Comparison of ENCODE assay signal across 8 mouse cellular contexts in the genomic region with DNA sequence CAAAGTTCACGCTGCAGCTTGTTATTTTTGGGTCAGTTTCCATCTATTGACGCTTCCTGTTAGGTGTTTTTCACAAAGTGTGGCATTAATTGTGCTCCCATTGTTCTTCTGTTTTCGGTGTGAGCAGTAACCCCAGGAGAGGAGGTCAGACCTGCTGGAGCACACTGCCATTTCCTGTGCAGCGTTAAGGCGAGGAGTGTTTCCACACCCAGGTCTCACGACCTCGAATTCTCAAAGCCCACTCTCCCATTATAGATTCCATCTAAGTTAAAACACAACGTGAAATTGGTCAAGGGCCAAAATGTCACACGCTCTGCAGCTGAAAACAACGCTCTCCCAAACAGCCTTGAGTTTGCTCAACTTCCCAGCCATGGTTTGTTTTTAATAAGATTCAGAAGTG. TPM values are rescaled to one million over a fixed set of nuclear protein-coding genes. Genes with fewer than 3 reads are reported as not detected.
DNase-seq lines count a peak whose midpoint lies in the region; ATAC-seq lines count a peak whose summit lies in the region.
"Had no signal": no experiment of that assay in that cellular context is flagged by ENCODE, and none has a peak within 500 bp of the region (broad histone marks: within the 10 kb centered on the region; RNA-seq: fewer than 3 reads in every experiment).

No protein-coding gene starts in this region.

- H3K27me3 ChIP-seq in heart, embryonic 14.5 days (ENCODE audit: control insufficient read depth, insufficient read depth, low read length), result no peaks in the 10 kb centered on the region
- no peaks in the 10 kb centered on the region for H3K27me3 ChIP-seq in hindbrain, embryonic 16.5 days (replicated peaks; ENCODE audit: control insufficient read depth, insufficient read depth, low read length)

- peak overlapping the region; percentile 8 for H3K4me3 ChIP-seq in brown adipose tissue, adult 24 weeks (ENCODE audit: insufficient read depth, low read depth, low read length)
- H3K4me3 ChIP-seq in heart, embryonic 14.5 days (ENCODE audit: control insufficient read depth in 1 of 2, insufficient read depth in 1 of 2, low read depth in 1 of 2, low read length in 2 of 2), result no peak overlapping the region
- H3K4me3 ChIP-seq in hindbrain, embryonic 16.5 days (ENCODE audit: low read length), result no peak overlapping the region

- no peaks in the 10 kb centered on the region for H3K9me3 ChIP-seq in heart, embryonic 14.5 days (ENCODE audit: control insufficient read depth, low read length)
- no peaks in the 10 kb centered on the region for H3K9me3 ChIP-seq in hindbrain, embryonic 16.5 days (ENCODE audit: control insufficient read depth, low read length)

- peaks cover 2% of the 10 kb centered on the region; the same call in 1 of the 2 replicates for H3K4me1 ChIP-seq in brown adipose tissue, adult 24 weeks (ENCODE audit: control insufficient read depth, insufficient read depth, insufficient read length, low read length)
- H3K4me1 ChIP-seq in heart, embryonic 14.5 days (ENCODE audit: control insufficient read depth in 2 of 2, insufficient read depth in 2 of 2, low read length in 2 of 2), result peaks cover 0 to 2% of the 10 kb centered on the region in 2 experiments; a peak in 1 of 4 replicates
- H3K4me1 ChIP-seq in hindbrain, embryonic 16.5 days (ENCODE audit: control insufficient read depth, insufficient read depth, low read depth, low read length), result no peaks in the 10 kb centered on the region

- H3K27ac ChIP-seq in brown adipose tissue, adult 24 weeks (replicated peaks; ENCODE audit: low read depth, low read length), result peak overlapping the region; percentile 88
- H3K27ac ChIP-seq in heart, embryonic 14.5 days (replicated peaks in 1 of 2; ENCODE audit: control insufficient read depth in 1 of 2, insufficient read depth in 1 of 2, low read depth in 2 of 2, low read length in 2 of 2), result peak overlapping the region; percentile 58 to 82
- H3K27ac ChIP-seq in hindbrain, embryonic 16.5 days (ENCODE audit: low read depth, low read length), result no peak overlapping the region

- peak; percentile 59 for ATAC-seq in CD4-positive, CD25-positive, alpha-beta regulatory T cell, adult 4 months
- no peak for ATAC-seq in heart, embryonic 14.5 days (ENCODE audit: insufficient number of reproducible peaks, insufficient read depth, low FRiP score, low read depth)
- ATAC-seq in hindbrain, embryonic 16.5 days, result no peak

- H3K4me2 ChIP-seq in heart, embryonic 14.5 days (ENCODE audit: low read length), result no peak overlapping the region
- no peak overlapping the region for H3K4me2 ChIP-seq in hindbrain, embryonic 16.5 days (ENCODE audit: low read length)

- 58% methylated on average over 10 of the region's 10 CpGs for WGBS in heart, embryonic 14.5 days
- 66% methylated on average over 10 of the region's 10 CpGs for WGBS in hindbrain, embryonic 16.5 days

- H3K36me3 ChIP-seq in heart, embryonic 14.5 days (ENCODE audit: control insufficient read depth, insufficient read depth, low read length), result no peaks in the 10 kb centered on the region
- no peaks in the 10 kb centered on the region for H3K36me3 ChIP-seq in hindbrain, embryonic 16.5 days (ENCODE audit: control insufficient read depth, insufficient read depth, low read length)

- no peak overlapping the region for H3K9ac ChIP-seq in heart, embryonic 14.5 days (ENCODE audit: low read length)
- H3K9ac ChIP-seq in hindbrain, embryonic 16.5 days (ENCODE audit: low read depth, low read length), result no peak overlapping the region

- peak; percentile 39 for DNase-seq in kidney, postnatal 10 days
- DNase-seq in right cerebral cortex, adult 2 months (ENCODE audit: low spot score in 2 of 2), result no peak
- no peak for DNase-seq in ovary, postnatal 10 days (ENCODE audit: low spot score)
- DNase-seq: gastrocnemius, postnatal 14 days had no signal

RNA-seq across cellular contexts. Expression of a gene that starts 32.0 kb away (rescaled TPM):
- polyA plus RNA-seq in CD4-positive, CD25-positive, alpha-beta regulatory T cell, adult 4 months (2017; shearing (Covaris generic)), result under 1 TPM; 0.18 to 0.23 TPM
- 2.2 and 5.0 TPM in 2 replicates for polyA plus RNA-seq in brown adipose tissue, adult 24 weeks (2012; ENCODE audit: insufficient read depth, insufficient read length, missing spikeins)
- 2.9 and 3.8 TPM in 2 replicates for polyA plus RNA-seq in heart, embryonic 14.5 days (2014; fragmentation: Nextera tagmentation; extraction: Ambion mirVana)
- 3.0 and 3.5 TPM in 2 replicates for polyA plus RNA-seq in hindbrain, embryonic 16.5 days (2015; fragmentation: Nextera tagmentation; extraction: Ambion mirVana)

RNA-seq across cellular contexts. Expression of a gene that starts 59.1 kb away (rescaled TPM):
- 10 to 100 TPM; 18.9 to 31.7 TPM for polyA plus RNA-seq in CD4-positive, CD25-positive, alpha-beta regulatory T cell, adult 4 months (2017; shearing (Covaris generic))
- polyA plus RNA-seq in brown adipose tissue, adult 24 weeks (2012; ENCODE audit: insufficient read depth, insufficient read length, missing spikeins), result 8.2 and 10.4 TPM in 2 replicates
- polyA plus RNA-seq in heart, embryonic 14.5 days (2014; fragmentation: Nextera tagmentation; extraction: Ambion mirVana), result 14.7 and 18.3 TPM in 2 replicates
- polyA plus RNA-seq in hindbrain, embryonic 16.5 days (2015; fragmentation: Nextera tagmentation; extraction: Ambion mirVana), result 20.5 and 23.8 TPM in 2 replicates
